Mouse (Mus musculus) right cerebral cortex, postnatal 36 days (tissue): ENCODE measurements around the gene Gm19345.
A peak's percentile ranks its signal among the peaks of the same experiment; 100 is the strongest.

Experiments
- DNase-seq, 2 experiments: peaks; one replicate each; pipeline ENCODE4 v3.0.0; 2022; ENCODE audit warnings: low spot score in 2 of 2, mixed read lengths in 1 of 2

The Gm19345 gene

DNA sequence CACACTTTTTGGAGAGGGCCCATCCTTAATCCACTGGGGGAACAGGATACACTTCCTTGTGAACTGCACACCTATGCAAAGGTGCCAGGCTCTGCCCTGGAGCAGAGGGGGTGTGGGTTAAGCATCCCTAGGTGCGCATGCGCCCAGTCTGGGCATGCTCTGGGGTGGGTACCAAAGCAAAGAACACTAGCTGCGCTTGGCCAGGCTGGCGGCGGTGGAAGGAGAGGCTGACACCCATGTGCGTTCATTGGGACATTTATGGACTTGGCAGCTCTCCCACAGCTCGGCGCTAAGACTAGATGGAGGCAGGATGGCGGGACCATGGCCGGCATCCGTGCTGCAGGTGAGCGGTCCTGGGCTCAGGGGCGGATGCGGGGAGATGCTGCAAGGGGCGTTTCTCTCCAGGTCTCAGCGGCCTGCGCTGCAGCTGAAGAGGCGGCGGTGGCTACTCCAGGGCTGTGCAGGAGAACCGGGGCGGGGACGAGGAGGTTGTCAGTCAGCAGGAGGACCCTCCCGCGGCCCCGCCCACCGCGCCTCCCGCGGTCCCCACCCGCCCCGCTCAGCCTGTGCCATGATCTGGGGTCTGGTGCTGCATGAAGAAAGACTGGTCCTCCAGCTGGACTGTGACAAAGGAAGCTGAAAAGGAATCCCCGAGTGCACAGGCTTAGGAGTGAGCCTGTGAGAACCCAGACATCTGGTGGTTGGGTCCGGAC, at the start of gene Gm19345:
Gene Gm19345, plus strand, starts transcription at position 146 of the 713 bp plus-strand sequence.
- peak; percentile 12 to 24 for DNase-seq

DNA sequence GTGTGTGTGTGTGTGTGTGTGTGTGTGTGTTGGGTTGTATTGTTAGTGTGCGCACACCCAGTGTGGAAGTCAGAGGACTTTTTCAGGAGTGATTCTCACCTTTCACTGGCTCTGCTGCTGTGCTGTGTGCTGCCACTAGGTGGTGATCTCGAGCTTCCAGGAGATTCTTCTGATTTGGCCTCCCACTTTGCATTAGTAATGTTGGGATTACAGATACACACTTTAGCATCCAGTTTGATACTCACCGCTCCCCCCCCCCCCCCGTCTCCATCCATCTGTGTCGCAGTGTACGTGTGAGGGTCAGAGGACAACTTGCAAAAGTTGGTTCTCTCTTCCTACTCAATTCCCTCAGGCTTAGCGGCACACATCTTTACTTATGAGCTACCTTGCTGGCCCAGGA, 48.8 kb upstream of the Gm19345 start:
- DNase-seq = peak in 1 of 2 experiments; percentile 49

DNA sequence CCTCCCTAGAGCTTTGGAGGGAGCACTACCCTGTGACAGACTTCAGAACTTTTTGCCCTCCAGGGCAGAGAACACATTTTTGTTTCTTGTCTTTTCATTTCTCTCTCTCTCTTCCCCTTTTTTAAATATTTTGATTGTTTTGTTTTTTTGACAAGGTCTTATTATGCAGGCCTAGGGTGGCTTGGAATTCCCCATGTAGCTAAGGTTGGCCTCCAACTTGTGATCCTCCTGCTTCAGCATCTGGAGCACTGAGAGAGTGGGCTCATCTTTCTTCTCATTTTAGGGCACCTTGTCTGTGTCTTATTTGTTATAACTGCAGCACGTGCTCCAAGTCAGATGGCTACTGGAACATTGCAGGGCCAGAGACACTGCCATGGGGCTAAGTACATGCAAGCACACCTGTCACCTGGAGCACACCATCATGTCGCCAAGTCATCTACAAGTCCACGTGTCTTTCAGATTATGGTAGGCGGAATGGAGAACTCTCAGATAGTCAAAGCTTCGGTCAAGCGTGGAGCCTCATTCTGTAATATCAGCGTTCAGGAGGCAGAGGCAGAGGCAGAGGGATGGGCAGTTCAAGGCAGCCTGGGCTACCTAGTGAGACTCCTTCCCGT, 45.3 kb upstream of the Gm19345 start:
- DNase-seq = no peak

DNA sequence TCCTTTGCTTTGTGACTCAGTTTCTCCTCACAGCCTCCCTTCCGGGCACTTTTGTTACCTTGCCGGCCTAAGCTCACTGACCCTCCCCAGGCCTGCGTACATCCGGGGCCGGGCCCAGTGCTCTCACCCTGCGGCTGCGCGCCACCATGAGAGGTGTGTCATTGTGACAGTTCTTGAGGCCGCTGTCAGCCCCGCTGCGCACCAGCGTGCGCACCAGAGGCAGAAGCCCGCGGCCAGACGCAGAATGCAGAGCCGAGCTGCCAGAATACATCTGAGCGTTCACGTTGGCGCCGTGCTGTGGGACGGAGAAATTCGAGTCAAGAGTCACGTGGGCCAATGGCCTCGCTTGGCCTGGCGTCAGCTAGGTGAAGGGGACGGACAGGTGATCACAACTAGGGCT, 42.4 kb upstream of the Gm19345 start:
- no peak for DNase-seq

DNA sequence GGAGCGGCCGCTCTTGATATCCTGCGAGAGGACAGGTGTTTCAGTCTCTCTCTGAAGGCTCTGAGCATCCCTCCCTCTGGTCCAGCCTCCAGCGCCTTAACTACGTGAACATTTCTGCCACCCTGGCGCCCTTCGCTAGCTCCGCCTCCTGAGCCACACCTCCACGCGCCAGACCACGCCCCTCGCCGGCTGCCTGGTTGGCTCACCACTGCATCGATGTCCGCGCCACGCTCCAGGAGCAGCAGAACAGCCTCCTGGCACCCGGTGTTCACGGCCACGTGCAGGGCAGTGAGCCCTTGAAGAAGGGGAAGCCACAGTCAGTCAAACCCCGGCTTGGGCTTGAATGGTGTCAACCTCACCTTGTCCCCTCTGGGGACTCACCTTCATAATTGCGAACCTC, 40.7 kb upstream of the Gm19345 start:
- no peak for DNase-seq

DNA sequence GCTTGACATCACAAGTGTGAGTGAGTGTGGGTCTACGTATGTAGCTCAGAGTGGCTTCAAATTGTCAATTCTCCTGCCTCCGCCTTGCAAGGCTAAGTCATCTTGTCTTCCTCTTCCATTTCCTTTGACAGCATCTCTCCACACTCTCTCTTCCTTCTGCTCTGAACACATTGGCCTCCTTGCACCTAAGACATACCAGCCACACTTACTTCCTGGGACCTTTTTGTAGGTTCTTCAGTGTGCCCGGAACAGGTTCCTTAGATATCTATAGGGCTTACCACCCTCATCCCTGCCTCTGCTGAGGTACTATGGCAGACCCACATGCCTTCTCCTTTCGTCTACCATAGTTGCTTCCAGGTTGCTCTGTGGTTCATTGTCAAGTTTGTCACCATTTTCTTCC, 38.6 kb upstream of the Gm19345 start:
- no peak for DNase-seq

DNA sequence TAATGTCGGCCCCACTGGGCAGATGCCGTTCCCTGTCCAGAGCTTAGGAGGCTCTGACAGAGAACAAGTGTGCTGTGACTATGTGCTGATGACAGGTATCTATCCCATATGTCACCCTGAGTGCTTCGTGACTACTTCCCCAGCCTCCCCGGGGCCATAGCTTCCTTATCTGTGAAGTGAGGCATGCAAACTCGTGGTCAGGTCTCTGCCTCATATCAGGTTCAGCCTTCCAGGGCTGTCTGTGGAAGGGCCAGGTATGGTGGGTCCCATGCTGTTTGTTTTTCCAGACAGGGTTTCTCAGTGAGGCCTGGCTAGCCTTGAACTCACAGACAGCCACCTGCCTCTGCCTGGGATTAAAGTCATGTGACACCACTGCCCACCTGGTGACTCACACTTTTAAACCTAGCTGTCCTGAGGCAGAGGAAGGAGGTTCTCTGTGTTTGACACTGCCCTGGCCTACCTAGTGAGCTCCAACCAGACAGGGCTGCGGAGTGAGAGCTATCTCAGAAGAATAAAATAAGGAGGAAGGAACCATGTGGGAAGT, 38.2 kb upstream of the Gm19345 start:
- DNase-seq = no peak

DNA sequence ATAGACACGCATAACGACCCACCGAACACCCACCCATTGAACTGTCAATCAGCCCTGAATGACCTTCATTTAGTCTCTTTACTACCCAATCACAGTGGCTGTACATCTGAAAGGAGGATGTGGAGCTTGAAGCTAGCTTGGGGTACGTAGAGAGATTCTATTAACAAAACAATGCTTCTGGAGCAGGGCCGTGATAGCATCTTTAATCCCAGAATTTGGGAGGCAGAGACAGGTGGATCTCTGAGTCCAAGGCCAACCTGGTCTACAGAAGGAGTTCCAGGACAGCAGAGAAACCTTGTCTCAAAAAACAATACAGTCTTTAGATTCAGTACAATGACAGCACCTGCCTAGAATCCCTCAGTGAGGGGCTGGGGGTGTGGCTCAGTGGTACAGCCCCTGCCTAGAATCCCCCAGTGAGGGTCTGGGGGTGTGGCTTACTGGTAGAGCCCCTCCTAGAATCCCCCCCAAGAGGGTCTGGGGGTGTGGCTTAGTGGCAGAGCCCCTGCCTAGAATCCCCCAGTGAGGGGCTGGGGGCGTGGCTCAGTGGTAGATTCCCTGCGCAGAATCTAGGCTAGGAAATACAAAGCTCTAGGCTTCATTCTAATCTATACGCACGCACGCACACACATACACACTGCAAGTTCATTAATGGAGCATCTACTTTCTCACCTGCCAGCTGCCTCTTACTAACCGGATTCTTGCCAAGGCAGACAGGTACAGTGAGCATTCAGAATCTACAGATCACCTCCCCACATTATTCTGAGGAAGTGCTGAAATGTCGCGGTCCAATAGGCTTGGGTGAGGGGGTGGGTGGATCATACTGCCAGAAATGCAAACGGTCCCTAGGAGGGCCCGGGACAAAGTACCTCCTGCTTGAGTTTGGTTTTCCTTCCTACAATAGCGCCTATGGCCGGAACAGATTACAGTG, 36.2 kb upstream of the Gm19345 start:
- no peak for DNase-seq

DNA sequence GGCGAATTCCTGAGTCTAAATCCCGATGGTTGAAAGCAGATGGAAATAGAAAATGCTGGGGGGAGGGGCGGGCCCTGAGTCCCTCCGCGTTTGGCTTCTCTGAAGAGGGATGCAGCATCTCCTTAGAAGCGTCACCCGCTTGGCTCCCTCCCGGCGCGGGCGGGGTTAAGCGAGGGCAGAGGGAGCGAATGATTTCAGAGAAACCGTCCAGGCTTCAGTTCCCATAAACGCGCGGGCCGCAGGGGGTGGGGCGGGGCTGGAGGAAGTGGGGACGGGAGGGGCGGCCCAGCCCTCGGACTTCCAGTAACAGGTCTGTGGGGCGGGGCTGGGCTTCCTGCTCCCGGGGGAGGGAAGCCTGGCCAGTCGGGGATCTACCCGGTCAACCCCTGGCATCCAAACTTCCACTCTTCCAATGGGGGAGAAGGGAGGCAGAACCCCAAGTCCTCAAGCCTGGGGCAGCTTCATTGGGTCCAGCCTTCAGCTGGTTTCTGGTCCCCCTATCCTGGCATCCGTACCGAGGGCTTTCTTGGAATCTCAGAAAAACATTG, 35.5 kb upstream of the Gm19345 start:
- no peak for DNase-seq

DNA sequence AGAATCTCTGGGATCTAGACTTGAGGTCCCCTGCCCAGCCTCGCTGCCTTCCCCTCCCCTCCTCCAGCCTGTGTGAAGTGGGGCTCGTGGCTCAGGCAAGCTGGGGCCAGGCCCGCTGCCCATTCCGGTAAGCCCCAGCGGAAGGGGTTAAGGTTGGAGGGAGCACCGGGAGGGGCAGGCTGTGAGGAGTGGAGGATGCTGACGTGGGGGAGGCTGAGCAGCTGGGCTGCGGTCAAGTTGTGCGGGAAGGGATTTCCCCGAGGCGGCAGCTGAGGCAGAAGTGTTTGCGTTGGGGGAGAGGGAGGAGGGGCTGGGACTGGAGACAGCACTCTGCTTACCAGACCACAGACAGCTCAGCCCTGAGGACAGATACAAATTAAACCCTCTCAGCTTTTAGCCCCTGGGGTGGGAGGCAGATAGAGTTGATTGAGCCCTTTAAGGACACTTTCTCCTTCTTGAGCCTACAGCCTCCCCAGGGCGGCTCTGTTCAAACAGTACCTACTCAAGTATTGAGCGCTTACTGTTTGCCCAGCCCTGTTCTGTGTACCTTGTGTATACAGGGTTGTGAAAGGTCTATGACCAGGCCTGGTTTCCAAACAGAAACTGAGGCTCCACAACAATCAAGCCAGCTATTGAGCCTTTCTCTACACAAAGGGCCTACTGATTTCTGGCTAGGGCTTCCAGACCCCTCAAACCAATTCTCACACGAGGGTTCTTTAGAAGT, 34.3 kb upstream of the Gm19345 start:
- no peak for DNase-seq

DNA sequence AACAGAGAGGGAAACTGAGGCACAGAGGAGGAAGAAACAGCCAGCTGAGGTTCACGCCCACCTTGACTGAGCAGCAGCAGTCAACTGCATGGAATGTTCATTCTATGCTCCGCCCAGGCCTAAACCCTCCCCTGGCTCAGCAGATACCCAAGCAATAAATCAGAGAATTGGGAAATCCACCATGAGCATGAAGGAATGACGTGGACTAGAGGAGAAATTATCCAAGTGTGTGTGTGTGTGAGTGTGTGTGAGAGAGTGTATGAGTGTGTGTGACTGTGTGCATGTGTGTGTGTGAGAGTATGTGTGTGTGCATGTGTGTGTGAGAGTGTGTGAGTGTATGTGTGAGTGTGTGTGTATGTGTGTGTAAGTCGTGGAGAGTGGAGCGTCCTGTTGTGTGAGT, 33.4 kb upstream of the Gm19345 start:
- DNase-seq = no peak

DNA sequence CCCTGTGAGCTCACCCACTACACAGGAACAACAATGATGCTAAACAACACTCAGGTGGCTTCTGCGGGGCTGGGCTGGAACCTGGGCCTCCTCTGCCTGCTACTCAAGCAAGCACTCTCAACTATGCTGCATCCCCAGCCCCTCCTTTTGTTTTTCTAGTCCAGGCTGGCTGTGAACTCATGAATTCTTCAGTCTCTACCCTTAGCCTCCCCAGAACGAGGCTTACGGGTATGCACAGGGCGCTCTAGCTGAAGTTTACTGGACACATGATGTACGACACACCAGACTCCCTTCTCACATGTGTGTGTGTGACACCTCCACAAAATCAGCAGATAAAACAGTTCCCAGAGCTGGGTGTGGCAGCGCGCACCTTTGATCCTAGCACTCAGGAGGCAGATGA, 32.9 kb upstream of the Gm19345 start:
- no peak for DNase-seq

DNA sequence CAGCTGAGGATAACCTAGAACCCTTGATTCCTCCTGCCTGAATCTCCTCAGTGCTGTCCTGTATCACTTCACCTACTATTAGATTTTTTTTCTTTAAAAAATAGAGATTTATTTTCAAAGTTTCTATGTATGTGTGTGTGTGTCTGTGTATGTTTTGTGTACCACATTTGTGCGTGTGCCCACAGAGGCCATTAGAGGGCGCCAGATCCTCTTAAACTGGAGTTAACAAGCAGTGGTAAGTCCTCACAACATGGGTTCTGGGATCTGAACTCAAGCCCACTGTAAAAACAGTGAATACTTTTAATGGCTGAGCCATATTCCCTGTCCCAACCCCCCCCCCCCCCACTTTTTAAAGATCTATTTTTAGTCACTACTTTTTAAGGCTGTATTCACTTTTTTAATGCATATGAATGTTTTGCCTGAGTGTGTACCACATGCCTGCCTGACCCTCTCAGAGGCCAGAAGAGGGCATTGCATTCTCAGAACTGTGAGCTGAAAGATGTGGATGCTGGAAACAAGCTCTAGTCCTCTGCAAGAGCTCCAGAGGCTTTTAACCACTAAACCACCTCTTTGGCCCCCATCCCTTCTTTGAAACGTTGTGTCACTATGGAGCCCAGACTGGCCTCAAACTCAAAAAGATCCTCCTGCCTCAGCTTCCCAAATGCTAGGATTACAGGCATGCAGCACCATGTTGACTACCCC, 31.3 kb upstream of the Gm19345 start:
- DNase-seq = no peak

DNA sequence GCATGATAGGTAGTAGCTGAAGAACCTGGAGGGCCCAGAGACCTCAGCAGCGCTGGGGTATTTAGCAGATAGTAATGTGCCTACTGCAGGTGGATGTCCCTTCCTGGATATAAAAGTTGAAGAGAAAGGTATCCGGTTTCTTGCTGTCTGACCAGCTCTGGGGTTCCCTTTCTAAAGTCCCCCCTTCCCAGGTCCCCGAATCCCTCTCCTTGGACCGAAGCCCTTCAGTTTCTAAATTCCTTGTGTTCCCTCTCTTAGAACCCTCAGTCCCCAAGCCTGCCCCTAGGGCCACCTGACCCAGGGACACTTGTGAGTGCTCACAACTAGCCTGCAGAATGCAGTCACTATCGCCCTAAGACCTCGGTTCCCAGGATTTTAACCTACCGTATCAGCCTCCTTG, 30.2 kb upstream of the Gm19345 start:
- no peak for DNase-seq

DNA sequence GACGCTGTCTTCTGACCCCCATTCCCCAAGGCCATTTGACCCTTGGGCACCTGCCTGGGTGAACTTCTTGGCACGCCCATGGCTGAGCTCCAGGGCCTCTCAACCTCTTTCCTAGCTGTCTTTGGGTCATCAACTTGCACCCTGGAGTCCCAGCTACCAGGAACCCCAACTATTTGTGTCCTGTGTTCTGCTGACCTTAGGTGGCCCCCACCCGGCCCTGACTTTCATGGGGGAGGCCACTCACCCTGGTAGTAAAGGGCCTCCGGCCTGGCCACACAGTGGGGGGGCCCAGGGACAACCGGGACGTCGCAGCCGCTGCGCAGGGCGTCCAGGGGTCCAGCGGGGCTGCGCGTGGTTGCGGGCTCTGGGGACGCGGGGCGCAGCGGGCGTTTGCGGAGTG, 29.6 kb upstream of the Gm19345 start:
- DNase-seq = no peak

DNA sequence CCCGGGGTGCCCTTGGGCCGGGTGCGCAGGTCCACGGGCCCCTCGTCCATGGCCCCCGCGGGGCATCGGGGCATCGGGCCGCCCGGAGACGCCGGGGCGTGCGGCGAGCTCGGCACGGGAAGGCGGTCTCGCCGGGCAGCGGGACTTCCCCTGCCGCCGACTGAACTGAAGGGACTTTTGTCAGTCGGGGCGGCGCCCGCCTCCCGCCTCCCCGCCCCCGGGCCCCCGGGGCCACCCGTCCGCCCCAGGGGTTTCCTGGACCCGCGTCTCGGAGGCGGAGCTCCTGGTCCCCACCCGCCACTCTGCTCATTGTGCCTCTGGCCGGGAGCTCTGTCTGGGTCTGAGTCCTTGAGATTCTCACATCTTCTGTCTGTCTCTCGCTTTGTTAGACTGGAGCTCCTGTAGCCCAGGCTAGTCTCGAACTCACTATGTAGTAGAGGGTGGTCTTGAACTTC, 29.2 kb upstream of the Gm19345 start, which contains the start of gene Bcl3:
Gene Bcl3, minus strand, starts transcription at position 167 of the 455 bp plus-strand sequence.
- DNase-seq = no peak

DNA sequence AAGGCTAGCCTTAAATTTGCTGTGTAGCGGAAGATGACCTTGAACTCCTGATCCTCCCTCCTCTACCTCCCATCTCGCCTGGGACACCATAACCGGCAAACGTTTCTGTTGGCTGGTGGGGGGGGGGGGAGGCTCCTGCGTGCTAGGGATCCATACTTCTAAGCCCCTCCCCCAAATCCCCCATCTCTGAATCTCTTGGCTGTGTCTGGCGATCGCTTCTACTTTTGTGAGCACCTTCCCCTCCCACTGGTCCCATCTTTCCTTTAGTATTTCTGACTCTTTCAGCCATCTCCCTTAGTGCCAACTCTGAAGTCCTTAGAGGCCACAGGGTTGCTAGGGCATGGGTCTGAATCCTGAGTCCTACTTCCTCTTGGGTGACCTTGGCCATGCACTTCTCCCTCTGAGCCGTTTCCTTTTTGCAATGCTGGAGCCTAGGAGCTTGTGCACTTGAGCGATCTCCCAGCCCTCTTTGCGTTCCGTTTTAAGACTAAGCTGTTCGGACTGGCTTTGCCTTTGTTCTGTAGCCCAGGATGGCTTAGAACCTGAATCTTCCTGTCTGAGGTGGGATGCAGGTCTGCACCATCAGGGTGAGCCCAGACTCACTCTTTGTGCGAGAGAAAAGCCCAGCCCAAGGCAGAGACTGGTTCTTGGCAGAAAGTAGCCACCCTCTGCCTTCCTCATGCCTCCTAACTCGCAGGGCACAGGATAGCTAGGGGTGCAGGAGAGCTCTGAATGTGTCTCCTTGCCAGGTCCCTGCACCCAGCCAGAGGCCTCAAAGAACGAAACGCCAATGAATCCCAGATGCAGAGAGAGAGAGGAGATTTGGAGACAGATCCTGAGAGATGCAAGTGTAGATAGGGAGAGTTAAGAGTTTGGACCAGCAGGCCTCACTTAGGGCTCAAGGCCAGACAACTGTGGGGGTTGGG, 28.3 kb upstream of the Gm19345 start:
- no peak for DNase-seq

DNA sequence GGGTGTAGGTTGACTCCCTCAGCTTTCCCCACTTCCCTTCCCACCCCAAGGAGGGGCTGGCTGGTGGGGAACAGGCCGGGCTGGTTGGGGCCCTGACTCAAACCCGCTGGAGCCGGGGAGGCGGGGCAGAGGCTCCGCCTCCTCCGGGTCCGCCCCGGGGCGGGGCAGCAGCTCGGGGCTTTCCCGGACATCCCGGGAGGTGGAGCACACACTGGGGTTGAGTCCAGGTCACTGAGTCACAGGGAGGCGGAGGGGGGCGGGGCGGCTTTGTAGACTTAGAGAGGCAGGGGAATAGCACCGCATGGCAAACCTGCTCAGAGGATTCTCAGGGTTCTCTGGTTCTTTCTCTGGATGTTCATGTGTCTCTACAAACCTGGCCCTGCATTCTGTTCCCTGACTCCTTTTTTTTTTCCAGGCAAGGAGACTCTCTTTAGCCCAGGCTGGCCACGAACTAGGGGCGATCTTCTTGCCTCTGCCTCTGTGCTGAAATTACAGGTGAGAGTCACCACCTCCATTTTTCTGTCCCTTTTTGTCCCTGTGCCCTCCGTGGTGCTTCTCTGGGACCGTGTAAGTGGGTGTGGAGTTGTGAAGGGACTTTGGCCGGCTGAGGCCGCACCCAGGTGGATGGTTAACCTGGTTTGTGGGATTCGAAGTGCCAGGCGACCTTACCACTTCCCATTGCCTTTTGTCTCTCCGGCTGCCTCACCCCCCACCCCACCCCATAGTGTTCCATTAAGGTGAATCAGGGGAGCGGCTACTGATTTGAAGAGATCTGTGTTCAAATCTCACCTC, 27.4 kb upstream of the Gm19345 start:
- no peak for DNase-seq

DNA sequence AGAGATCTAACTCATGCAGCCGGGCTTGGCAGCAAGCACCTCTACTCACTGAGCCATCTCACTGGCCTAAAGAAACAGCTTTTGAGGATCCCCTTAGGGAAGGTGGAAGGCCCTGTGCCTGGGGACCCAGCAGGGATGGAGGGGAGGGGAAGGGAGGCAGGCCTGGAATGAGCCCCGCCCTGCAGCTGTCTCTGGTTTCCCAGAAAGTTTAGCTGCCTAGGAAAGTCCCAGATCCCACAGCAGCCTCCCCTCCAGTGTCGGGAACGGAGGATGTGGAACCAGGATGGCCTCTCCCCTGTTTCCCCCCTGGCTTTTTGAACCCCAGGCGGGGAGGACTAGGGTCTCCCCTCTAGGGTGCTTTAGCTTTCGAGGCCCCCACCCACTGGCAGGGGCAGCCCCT, 25.0 kb upstream of the Gm19345 start:
- no peak for DNase-seq
